Mouse (Mus musculus) heart, embryonic 12.5 days (tissue): ENCODE results near the gene Ikzf1. TPM values are rescaled to one million over a fixed set of nuclear protein-coding genes. Genes with fewer than 3 reads are reported as not detected.

Experiments
- ATAC-seq: fragments of 200-750 bp; cut with Nextera tagmentation; 2 replicates; pipeline ENCODE4 v1.8.0; 2017; ENCODE audit warnings: moderate TSS enrichment, moderate library complexity; ENCODE audit not compliant: insufficient number of reproducible peaks, low FRiP score
- H3K27ac ChIP-seq: fragments of 300-500 bp; sonication (generic); 2 replicates; pipeline ENCODE4 v1.5.1; 2016; ENCODE audit warnings: mild to moderate bottlenecking, moderate library complexity; ENCODE audit not compliant: poor library complexity, severe bottlenecking
- H3K27me3 ChIP-seq: fragments of 300-500 bp; sonication (generic); replicated peaks from 2 replicates; pipeline ENCODE4 v1.6.1; 2016; ENCODE audit warnings: mild to moderate bottlenecking, moderate library complexity
- H3K36me3 ChIP-seq: fragments of 300-500 bp; sonication (generic); 2 replicates; pipeline ENCODE4 v1.6.1; 2016; ENCODE audit warnings: mild to moderate bottlenecking, moderate library complexity
- H3K4me1 ChIP-seq: fragments of 300-500 bp; sonication (generic); replicated peaks from 2 replicates; pipeline ENCODE4 v1.6.1; 2016; ENCODE audit warnings: mild to moderate bottlenecking
- H3K4me2 ChIP-seq: fragments of 300-500 bp; sonication (generic); 2 replicates; pipeline ENCODE4 v1.6.1; 2016; ENCODE audit warnings: mild to moderate bottlenecking, moderate library complexity
- H3K4me3 ChIP-seq: fragments of 300-500 bp; sonication (generic); 2 replicates; pipeline ENCODE4 v1.5.1; 2016; ENCODE audit warnings: mild to moderate bottlenecking
- H3K9ac ChIP-seq: fragments of 300-500 bp; sonication (generic); 2 replicates; pipeline ENCODE4 v1.6.1; 2016; ENCODE audit warnings: mild to moderate bottlenecking, moderate library complexity
- H3K9me3 ChIP-seq: fragments of 300-500 bp; sonication (generic); replicated peaks from 2 replicates; pipeline ENCODE4 v1.6.1; 2016; ENCODE audit warnings: mild to moderate bottlenecking, moderate library complexity
- WGBS: fragments of 180-500 bp; shearing (Covaris S2); methylation state at CpG from one replicate; pipeline ENCODE4 v1.1.7; 2016; 5-methylcytosine and 5-hydroxymethylcytosine counted together
- polyA plus RNA-seq: library from polyadenylated mRNA; unstranded; fragments of >200 nt; fragmentation: Nextera tagmentation; extraction: Ambion mirVana; gene quantifications from 2 replicates; pipeline ENCODE4 v1.2.1, GENCODE M21; 2016

The Ikzf1 gene
- polyA plus RNA-seq, 1 experiment from 2014 or later: 3.3 TPM

GRCm38 (mm10) chr11:11690845-11691196, 6.0 kb downstream of the Ikzf1 start:
- no peak overlapping the region for H3K27ac ChIP-seq
- WGBS: 90% methylated on average over 8 of the region's 8 CpGs
- no peak for ATAC-seq
- H3K9ac ChIP-seq: no peak overlapping the region
- no peaks in the 10 kb centered on the region for H3K4me1 ChIP-seq
- no peak overlapping the region for H3K4me2 ChIP-seq
- H3K36me3 ChIP-seq: no peaks in the 10 kb centered on the region
- peaks cover 22% of the 10 kb centered on the region for H3K27me3 ChIP-seq
- H3K9me3 ChIP-seq: no peaks in the 10 kb centered on the region
- no peak overlapping the region for H3K4me3 ChIP-seq

DNA sequence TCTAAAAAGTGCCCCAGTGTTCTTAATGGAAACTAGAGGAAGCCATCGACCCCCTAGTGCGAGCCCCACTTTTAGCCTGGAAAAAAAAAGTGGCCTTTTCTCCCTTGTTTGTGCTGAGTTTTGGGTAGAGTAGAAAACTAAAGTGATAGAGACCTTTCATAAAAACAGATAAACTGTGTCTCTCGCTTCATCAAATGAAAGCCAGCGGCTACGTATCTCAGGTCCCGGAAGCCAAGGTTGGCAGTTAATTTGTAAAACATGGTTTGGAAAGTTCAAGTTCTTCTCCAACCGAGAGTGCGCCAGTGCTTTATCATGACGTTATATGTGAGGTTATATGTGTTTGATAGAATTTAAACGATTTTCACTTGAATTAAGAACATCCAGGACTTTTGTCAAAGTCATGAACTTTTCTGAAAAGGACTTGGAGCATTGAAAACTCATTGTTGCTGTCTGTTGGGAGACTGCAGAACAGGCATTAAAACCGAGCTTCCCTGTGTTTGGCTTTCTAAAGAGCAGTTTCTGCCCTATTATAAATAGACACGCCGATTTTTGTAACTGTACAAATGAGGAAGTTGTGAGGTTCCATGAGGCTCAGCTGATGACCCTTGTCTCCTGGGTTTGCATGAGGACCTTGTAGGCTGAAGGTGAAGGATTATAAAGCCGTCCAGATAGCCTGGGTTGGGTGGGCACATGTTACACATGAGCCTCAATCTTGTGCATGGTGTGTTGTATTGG, 6.7 kb downstream of the Ikzf1 start:
- Histone ChIP-seq H3K9ac (no peak overlapping the region), H3K4me1 (no peaks in the 10 kb centered on the region), H3K27ac (no peak overlapping the region), H3K36me3 (no peaks in the 10 kb centered on the region), H3K27me3 (peaks cover 17% of the 10 kb centered on the region), H3K4me3 (no peak overlapping the region), H3K4me2 (no peak overlapping the region), H3K9me3 (no peaks in the 10 kb centered on the region)
- WGBS: 86% methylated on average over 14 of the region's 14 CpGs
- no peak for ATAC-seq

GRCm38 (mm10) chr11:11692558-11693166, 7.9 kb downstream of the Ikzf1 start:
- WGBS: 91% methylated on average over 10 of the region's 10 CpGs
- no peak for ATAC-seq
- no peak overlapping the region for H3K27ac ChIP-seq
- no peak overlapping the region for H3K4me3 ChIP-seq
- H3K9ac ChIP-seq: no peak overlapping the region
- peaks cover 12% of the 10 kb centered on the region for H3K27me3 ChIP-seq
- no peaks in the 10 kb centered on the region for H3K36me3 ChIP-seq
- no peak overlapping the region for H3K4me2 ChIP-seq
- H3K4me1 ChIP-seq: no peaks in the 10 kb centered on the region
- H3K9me3 ChIP-seq: no peaks in the 10 kb centered on the region

DNA sequence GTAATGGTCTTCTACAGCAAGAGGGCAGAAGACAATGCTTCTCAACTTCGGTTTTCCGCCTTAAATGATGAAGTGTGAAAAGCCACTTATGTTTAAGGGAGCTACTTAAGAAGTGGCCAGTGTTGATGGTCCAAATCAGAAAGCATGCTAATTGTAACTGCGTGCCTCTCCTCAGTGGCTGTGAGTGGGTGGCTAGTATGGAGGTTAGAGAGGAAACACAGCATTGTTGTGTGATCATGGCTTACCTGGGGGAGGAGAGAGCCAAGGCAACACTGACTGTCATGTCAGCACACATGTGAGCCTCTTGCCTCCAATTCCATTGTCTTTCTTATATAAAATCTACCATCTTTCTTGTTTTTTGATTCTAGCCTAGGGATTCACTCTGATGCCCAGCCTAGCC, 8.6 kb downstream of the Ikzf1 start:
- WGBS: 84% methylated on average over 3 of the region's 3 CpGs

GRCm38 (mm10) chr11:11694072-11694471, 9.3 kb downstream of the Ikzf1 start:
- WGBS: 76% methylated on average over 2 of the region's 2 CpGs
- Histone ChIP-seq H3K27ac (no peak overlapping the region), H3K9ac (no peak overlapping the region), H3K27me3 (peaks cover 4% of the 10 kb centered on the region; the same call in 1 of the 2 replicates), H3K36me3 (no peaks in the 10 kb centered on the region), H3K4me3 (no peak overlapping the region), H3K4me1 (no peaks in the 10 kb centered on the region), H3K9me3 (no peaks in the 10 kb centered on the region), H3K4me2 (no peak overlapping the region)
- ATAC-seq: no peak

More for the DNA sequence above, 8.6 kb downstream of the Ikzf1 start:
- Histone ChIP-seq H3K9me3 (no peaks in the 10 kb centered on the region), H3K9ac (no peak overlapping the region), H3K27me3 (peaks cover 7% of the 10 kb centered on the region; the same call in 1 of the 2 replicates), H3K4me1 (no peaks in the 10 kb centered on the region), H3K27ac (no peak overlapping the region), H3K4me3 (no peak overlapping the region), H3K36me3 (no peaks in the 10 kb centered on the region), H3K4me2 (no peak overlapping the region)
- ATAC-seq: no peak

- 82% methylated on average over 6 of the region's 6 CpGs for WGBS
- ATAC-seq: no peak
- H3K9me3 ChIP-seq: no peaks in the 10 kb centered on the region
- H3K4me1 ChIP-seq: no peaks in the 10 kb centered on the region
- H3K36me3 ChIP-seq: no peaks in the 10 kb centered on the region
- H3K27me3 ChIP-seq: 0 out of 2 replicates have a peak, but pooled peaks cover 3% of the 10 kb centered on the region
- no peak overlapping the region for H3K4me3 ChIP-seq
- H3K27ac ChIP-seq: no peak overlapping the region
- H3K9ac ChIP-seq: no peak overlapping the region
- H3K4me2 ChIP-seq: no peak overlapping the region
Measured at GRCm38 (mm10) chr11:11694472-11695177, 9.8 kb downstream of the Ikzf1 start.

DNA sequence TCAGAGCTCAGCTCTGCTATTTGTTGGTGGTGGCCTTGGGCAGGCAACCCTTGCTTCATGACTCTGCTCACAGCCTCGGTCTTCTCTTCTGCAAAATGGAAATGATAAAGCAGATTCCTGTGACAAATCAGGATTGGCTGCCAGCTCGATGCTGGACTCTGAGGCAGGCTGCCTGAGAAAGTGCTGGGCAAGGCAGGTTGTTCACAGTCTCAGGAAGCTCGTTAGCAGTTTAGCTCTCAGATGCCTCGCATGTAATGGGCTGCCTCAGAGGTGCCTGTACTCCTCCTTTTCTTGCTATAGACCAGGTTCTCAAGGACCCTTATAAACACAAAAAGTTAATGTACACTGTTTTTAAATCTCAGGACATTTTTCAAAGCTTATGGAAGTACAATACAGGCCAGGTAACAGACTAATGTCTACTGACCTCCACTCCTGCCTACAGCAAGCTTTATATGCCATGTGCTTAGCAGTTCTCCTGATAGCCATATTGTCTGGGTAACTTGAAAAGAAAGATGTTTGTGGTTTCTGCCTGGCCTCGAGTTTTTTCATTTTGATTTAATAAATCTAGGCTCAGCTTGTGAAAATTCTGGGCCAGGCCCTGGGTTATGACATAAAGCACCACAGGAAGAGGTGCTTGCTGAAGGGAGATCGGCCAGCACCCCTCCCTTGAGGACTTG, 10.5 kb downstream of the Ikzf1 start:
- H3K4me1 ChIP-seq: no peaks in the 10 kb centered on the region
- ATAC-seq: no peak
- no peak overlapping the region for H3K9ac ChIP-seq
- no peak overlapping the region for H3K4me3 ChIP-seq
- WGBS: 60% methylated on average over 6 of the region's 6 CpGs
- no peaks in the 10 kb centered on the region for H3K9me3 ChIP-seq
- no peaks in the 10 kb centered on the region for H3K36me3 ChIP-seq
- 0 out of 2 replicates have a peak, but pooled peaks cover 3% of the 10 kb centered on the region for H3K27me3 ChIP-seq
- no peak overlapping the region for H3K27ac ChIP-seq
- no peak overlapping the region for H3K4me2 ChIP-seq

DNA sequence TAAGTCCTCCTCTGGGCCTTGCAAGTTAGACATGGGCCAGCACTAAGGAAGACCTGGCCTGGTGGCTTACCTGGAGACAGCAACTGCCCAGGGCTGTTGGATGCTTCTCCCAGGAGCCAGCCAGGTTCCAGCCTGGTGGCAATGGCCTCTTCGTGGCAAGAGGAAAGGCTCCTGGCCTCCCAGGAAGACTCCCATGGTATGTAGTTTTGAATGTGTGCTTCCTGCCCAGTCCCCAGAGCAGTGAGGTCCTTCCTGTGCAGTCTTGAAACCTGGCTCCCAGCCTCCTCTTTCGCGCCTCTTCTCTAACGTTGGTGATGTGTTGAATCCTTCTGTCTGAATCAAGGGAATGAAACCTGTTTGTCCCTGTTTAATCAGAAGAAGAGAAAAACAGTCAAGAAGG, 11.1 kb downstream of the Ikzf1 start:
- Histone ChIP-seq H3K4me3 (no peak overlapping the region), H3K27me3 (0 out of 2 replicates have a peak, but pooled peaks cover 3% of the 10 kb centered on the region), H3K36me3 (no peaks in the 10 kb centered on the region), H3K9me3 (no peaks in the 10 kb centered on the region), H3K4me2 (no peak overlapping the region), H3K27ac (no peak overlapping the region), H3K4me1 (no peaks in the 10 kb centered on the region), H3K9ac (no peak overlapping the region)
- 76% methylated on average over 4 of the region's 4 CpGs for WGBS
- no peak for ATAC-seq

DNA sequence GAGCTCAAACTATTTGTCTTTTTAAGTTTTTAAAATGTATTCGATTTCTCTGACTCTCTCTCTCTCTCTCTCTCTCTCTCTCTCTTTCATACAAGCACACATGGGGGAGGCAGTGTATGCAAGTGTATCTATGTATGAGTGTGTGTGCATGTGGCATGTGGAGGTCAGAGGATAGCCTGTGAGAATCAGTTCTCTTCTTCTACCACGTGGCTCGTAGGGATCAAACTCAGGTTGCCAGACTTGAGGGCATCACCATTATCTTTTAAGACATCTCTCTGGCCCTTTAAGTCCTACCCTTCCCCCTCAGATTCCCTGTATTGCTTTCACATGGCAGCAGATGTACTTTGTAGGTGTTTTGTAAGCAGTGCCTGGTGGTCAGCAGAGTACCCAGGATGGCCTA, 12.0 kb downstream of the Ikzf1 start:
- Histone ChIP-seq H3K9me3 (no peaks in the 10 kb centered on the region), H3K4me3 (no peak overlapping the region), H3K36me3 (no peaks in the 10 kb centered on the region), H3K27ac (no peak overlapping the region), H3K9ac (no peak overlapping the region), H3K27me3 (0 out of 2 replicates have a peak, but pooled peaks cover 3% of the 10 kb centered on the region), H3K4me2 (no peak overlapping the region), H3K4me1 (no peaks in the 10 kb centered on the region)
- 74% methylated on average over 3 of the region's 3 CpGs for WGBS
- no peak for ATAC-seq

DNA sequence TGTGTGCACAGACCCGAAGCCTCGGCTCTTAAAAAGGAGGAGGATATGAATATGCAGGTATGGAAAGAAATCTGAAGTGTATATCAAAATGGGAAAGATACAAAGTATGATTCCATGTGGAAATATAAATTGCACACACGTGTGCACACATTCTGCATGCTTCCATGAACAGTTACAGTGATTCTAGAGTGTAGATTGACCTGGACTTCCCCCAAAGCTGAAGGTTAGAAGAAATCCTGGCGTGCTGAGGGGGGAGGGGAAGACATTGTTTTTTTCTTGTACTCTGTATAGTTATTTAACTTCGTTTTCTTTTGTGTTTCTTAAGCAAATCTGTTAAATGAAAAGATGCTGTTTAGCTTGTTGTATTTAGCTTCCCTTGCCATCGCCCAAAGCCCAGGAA, 16.6 kb downstream of the Ikzf1 start:
- 0 out of 2 replicates have a peak, but pooled peaks cover 3% of the 10 kb centered on the region for H3K27me3 ChIP-seq
- H3K36me3 ChIP-seq: no peaks in the 10 kb centered on the region
- 65% methylated on average over 6 of the region's 6 CpGs for WGBS
- no peak overlapping the region for H3K9ac ChIP-seq
- H3K4me3 ChIP-seq: no peak overlapping the region
- H3K9me3 ChIP-seq: no peaks in the 10 kb centered on the region
- H3K4me2 ChIP-seq: no peak overlapping the region
- H3K4me1 ChIP-seq: no peaks in the 10 kb centered on the region
- no peak overlapping the region for H3K27ac ChIP-seq
- no peak for ATAC-seq

- H3K27me3 ChIP-seq: 0 out of 2 replicates have a peak, but pooled peaks cover 5% of the 10 kb centered on the region
- H3K9me3 ChIP-seq: no peaks in the 10 kb centered on the region
- no peaks in the 10 kb centered on the region for H3K36me3 ChIP-seq
- no peaks in the 10 kb centered on the region for H3K4me1 ChIP-seq
- no peak overlapping the region for H3K9ac ChIP-seq
- no peak for ATAC-seq
- no peak overlapping the region for H3K27ac ChIP-seq
- H3K4me2 ChIP-seq: no peak overlapping the region
- H3K4me3 ChIP-seq: no peak overlapping the region
Measured at GRCm38 (mm10) chr11:11703776-11704175, 19.0 kb downstream of the Ikzf1 start.
